8 mouse cellular contexts compared by ENCODE assay signal in genomic region chr16:33056095-33056785, GRCm38 (mm10). TPM values are rescaled to one million over a fixed set of nuclear protein-coding genes. Genes with fewer than 3 reads are reported as not detected.
DNase-seq lines count a peak whose midpoint lies in the region; ATAC-seq and TF ChIP-seq lines count a peak whose summit lies in the region.

Gene Iqcg, minus strand, starts transcription at chr16:33056218.
Gene Rpl35a, plus strand, starts transcription at chr16:33056453.

- peak within 1 kb of the TSS; percentile 92 for H3K27ac ChIP-seq in embryonic facial prominence, embryonic 14.5 days (replicated peaks; ENCODE audit: low read depth, low read length)
- H3K27ac ChIP-seq in limb, embryonic 14.5 days (replicated peaks; ENCODE audit: low read depth, low read length) = peak within 1 kb of the TSS; percentile 89
- peak within 1 kb of the TSS; percentile 87 for H3K27ac ChIP-seq in midbrain, postnatal 0 days (ENCODE audit: low read depth, low read length)

- WGBS in embryonic facial prominence, embryonic 14.5 days = under 1% methylated on average over 45 of the region's 47 CpGs
- under 1% methylated on average over 47 of the region's 47 CpGs for WGBS in limb, embryonic 14.5 days
- WGBS in midbrain, postnatal 0 days = under 1% methylated on average over 46 of the region's 47 CpGs

- DNase-seq in 3T3-L1 (ENCODE audit: low read depth, low spot score) = peak; percentile 88
- peak; percentile 72 to 81 for DNase-seq in adrenal gland, postnatal 4 days (ENCODE audit: low spot score in 2 of 2)
- DNase-seq in embryonic facial prominence, embryonic 14.5 days (ENCODE audit: low spot score) = peak; percentile 95
- peak; percentile 91 for DNase-seq in heart, adult 8-10 months (ENCODE audit: low spot score)
- DNase-seq in kidney, adult 9 months = peak; percentile 93
- DNase-seq in limb, embryonic 14.5 days (ENCODE audit: low spot score) = peak; percentile 89
- DNase-seq in midbrain, postnatal 0 days (ENCODE audit: low spot score) = peak; percentile 94
- peak; percentile 77 to 86 for DNase-seq in spleen, postnatal 14 days (ENCODE audit: low spot score in 2 of 2)

- ATAC-seq in embryonic facial prominence, embryonic 14.5 days (ENCODE audit: low read depth) = peak; percentile 93
- peak; percentile 93 for ATAC-seq in limb, embryonic 14.5 days (ENCODE audit: low FRiP score, low read depth)
- ATAC-seq in midbrain, postnatal 0 days (ENCODE audit: low FRiP score) = peak; percentile 92

- H3K27me3 ChIP-seq in embryonic facial prominence, embryonic 14.5 days (replicated peaks; ENCODE audit: control insufficient read depth, insufficient read depth, low read length) = no peaks in the 10 kb centered on the region
- no peaks in the 10 kb centered on the region for H3K27me3 ChIP-seq in limb, embryonic 14.5 days (ENCODE audit: control insufficient read depth, insufficient read depth, low read length)
- no peaks in the 10 kb centered on the region for H3K27me3 ChIP-seq in midbrain, postnatal 0 days (ENCODE audit: insufficient read depth, low read length)

- TF ChIP-seq POLR2A in limb, embryonic 14.5 days (IDR thresholded peaks at IDR 0.05; ENCODE audit: borderline replicate concordance, extremely low read depth, insufficient read depth, insufficient read length) = peak; percentile 90; the same call in 1 of the 2 replicates

- peak within 1 kb of the TSS; percentile 93 for H3K4me3 ChIP-seq in embryonic facial prominence, embryonic 14.5 days (ENCODE audit: low read depth, low read length)
- H3K4me3 ChIP-seq in limb, embryonic 14.5 days (replicated peaks; ENCODE audit: low read length) = peak within 1 kb of the TSS; percentile 89
- peak within 1 kb of the TSS; percentile 84 for H3K4me3 ChIP-seq in midbrain, postnatal 0 days (ENCODE audit: low read depth, low read length)

- peak within 1 kb of the TSS; percentile 73 for H3K4me2 ChIP-seq in embryonic facial prominence, embryonic 14.5 days (ENCODE audit: low read depth, low read length)
- H3K4me2 ChIP-seq in limb, embryonic 14.5 days (replicated peaks; ENCODE audit: low read depth, low read length, severe bottlenecking) = peak within 1 kb of the TSS; percentile 58
- peak within 1 kb of the TSS; percentile 75 for H3K4me2 ChIP-seq in midbrain, postnatal 0 days (ENCODE audit: low read depth, low read length, poor library complexity, severe bottlenecking)

- peaks cover 10% of the 10 kb centered on the region for H3K4me1 ChIP-seq in embryonic facial prominence, embryonic 14.5 days (ENCODE audit: control insufficient read depth, insufficient read depth, low read length)
- H3K4me1 ChIP-seq in limb, embryonic 14.5 days (ENCODE audit: control insufficient read depth, insufficient read depth, low read length) = peaks cover 8% of the 10 kb centered on the region; the same call in 1 of the 2 replicates
- H3K4me1 ChIP-seq in midbrain, postnatal 0 days (ENCODE audit: insufficient read depth, low read length) = peaks cover 5% of the 10 kb centered on the region; the same call in 1 of the 2 replicates

- H3K9me3 ChIP-seq in embryonic facial prominence, embryonic 14.5 days (ENCODE audit: control insufficient read depth, low read length) = no peaks in the 10 kb centered on the region
- no peaks in the 10 kb centered on the region for H3K9me3 ChIP-seq in limb, embryonic 14.5 days (ENCODE audit: control insufficient read depth, low read length)
- no peaks in the 10 kb centered on the region for H3K9me3 ChIP-seq in midbrain, postnatal 0 days (ENCODE audit: low read length)

- peak within 1 kb of the TSS; percentile 97 for H3K9ac ChIP-seq in embryonic facial prominence, embryonic 14.5 days (ENCODE audit: low read depth, low read length)
- peak within 1 kb of the TSS; percentile 90 for H3K9ac ChIP-seq in limb, embryonic 14.5 days (ENCODE audit: low read depth, low read length, severe bottlenecking)
- H3K9ac ChIP-seq in midbrain, postnatal 0 days (replicated peaks; ENCODE audit: low read length, poor library complexity, severe bottlenecking) = peak within 1 kb of the TSS; percentile 94

- no peak for TF ChIP-seq CTCF in midbrain, postnatal 0 days (IDR thresholded peaks at IDR 0.05)

- H3K36me3 ChIP-seq in embryonic facial prominence, embryonic 14.5 days (ENCODE audit: control insufficient read depth, insufficient read depth, low read length) = peaks cover 32% of the 10 kb centered on the region
- H3K36me3 ChIP-seq in limb, embryonic 14.5 days (ENCODE audit: control insufficient read depth, insufficient read depth, low read length) = peaks cover 34% of the 10 kb centered on the region
- H3K36me3 ChIP-seq in midbrain, postnatal 0 days (ENCODE audit: insufficient read depth, low read length) = peaks cover 19% of the 10 kb centered on the region; the same call in 1 of the 2 replicates

RNA-seq across cellular contexts. Expression of gene Iqcg, which starts in this region (rescaled TPM):
- 1 to 10 TPM; 2.5 to 3.6 TPM for total RNA-seq in adrenal gland, postnatal 4 days (2021)
- 3.1 and 7.4 TPM in 2 replicates for polyA plus RNA-seq in embryonic facial prominence, embryonic 14.5 days (2014; fragmentation: Nextera tagmentation; extraction: Ambion mirVana)
- total RNA-seq in heart, adult 8-10 months (2022) = 1 to 10 TPM in 1 of 4 experiments, under 1 TPM in 3; 0.31 to 1.6 (median 0.45) TPM
- polyA plus RNA-seq in limb, embryonic 14.5 days (2012; rRNA removed) = 0.29 and 1.1 TPM in 2 replicates
- 0.95 and 2.1 TPM in 2 replicates for polyA plus RNA-seq in limb, embryonic 14.5 days (2014; fragmentation: Nextera tagmentation; extraction: Ambion mirVana)
- 2.5 and 8.3 TPM in 2 replicates for total RNA-seq in midbrain, postnatal 0 days (2014; rRNA removed)
- 4.7 and 5.1 TPM in 2 replicates for polyA plus RNA-seq in midbrain, postnatal 0 days (2015; fragmentation: Nextera tagmentation; extraction: Ambion mirVana)

RNA-seq across cellular contexts. Expression of gene Rpl35a, which starts in this region (rescaled TPM):
- total RNA-seq in adrenal gland, postnatal 4 days (2021) = 100 to 1,000 TPM; 781 to 843 TPM
- 940 and 1,079 TPM in 2 replicates for polyA plus RNA-seq in embryonic facial prominence, embryonic 14.5 days (2014; fragmentation: Nextera tagmentation; extraction: Ambion mirVana)
- total RNA-seq in heart, adult 8-10 months (2022) = 100 to 1,000 TPM; 282 to 337 (median 300) TPM
- 974 and 1,399 TPM in 2 replicates for polyA plus RNA-seq in limb, embryonic 14.5 days (2012; rRNA removed)
- polyA plus RNA-seq in limb, embryonic 14.5 days (2014; fragmentation: Nextera tagmentation; extraction: Ambion mirVana) = 967 and 1,006 TPM in 2 replicates
- 675 and 710 TPM in 2 replicates for total RNA-seq in midbrain, postnatal 0 days (2014; rRNA removed)
- 425 and 447 TPM in 2 replicates for polyA plus RNA-seq in midbrain, postnatal 0 days (2015; fragmentation: Nextera tagmentation; extraction: Ambion mirVana)

Comparison
In these comparisons a context has a peak if more than half of its experiments do, and no peak if none do; other contexts are left out.
1. Peak in every context shown above with its lines: DNase-seq, ATAC-seq, H3K4me3 ChIP-seq and H3K27ac ChIP-seq.